Mouse (Mus musculus) kidney, adult 8-10 months (tissue): ENCODE results near the gene Cabcoco1.

Experiments used
- DNase-seq, 2 experiments: peaks; one replicate each; pipeline ENCODE4 v3.0.0; 2022

Cabcoco1 gene

GRCm38 (mm10) chr10:68434045-68434639, 107.6 kb downstream of the Cabcoco1 start:
- no peak for DNase-seq

GRCm38 (mm10) chr10:68431346-68431745, 110.3 kb downstream of the Cabcoco1 start:
- DNase-seq: no peak

- no peak for DNase-seq
Measured at GRCm38 (mm10) chr10:68430929-68431328, 110.8 kb downstream of the Cabcoco1 start.

- DNase-seq: no peak
Measured at GRCm38 (mm10) chr10:68420393-68420920, 121.2 kb downstream of the Cabcoco1 start.

GRCm38 (mm10) chr10:68419893-68420292, 121.8 kb downstream of the Cabcoco1 start:
- DNase-seq: no peak

GRCm38 (mm10) chr10:68417074-68417790, 124.5 kb downstream of the Cabcoco1 start:
- no peak for DNase-seq

GRCm38 (mm10) chr10:68405936-68406335, 135.8 kb downstream of the Cabcoco1 start:
- DNase-seq: no peak

- no peak for DNase-seq
Measured at GRCm38 (mm10) chr10:68396786-68397185, 144.9 kb downstream of the Cabcoco1 start.

- no peak for DNase-seq
Measured at GRCm38 (mm10) chr10:68396083-68396482, 145.6 kb downstream of the Cabcoco1 start.

GRCm38 (mm10) chr10:68391640-68392039, 150.1 kb downstream of the Cabcoco1 start:
- no peak for DNase-seq

- DNase-seq: no peak
Measured at GRCm38 (mm10) chr10:68388802-68389201, 152.9 kb downstream of the Cabcoco1 start.

GRCm38 (mm10) chr10:68388138-68388537, 153.6 kb downstream of the Cabcoco1 start:
- DNase-seq: no peak
